Mouse (Mus musculus) kidney, adult 2 months (tissue): ENCODE data around the gene Ly6g6c.

Experiments
- CTCF ChIP-seq: fragments of 200-500 bp; conservative IDR thresholded peaks from 2 replicates; pipeline ENCODE4 v1.5.1; 2011; ENCODE audit warnings: low read depth, mild to moderate bottlenecking, control low read depth, low read length, moderate library complexity, mixed read lengths; ENCODE audit not compliant: insufficient read depth, insufficient read length
- POLR2A ChIP-seq: fragments of 200-500 bp; IDR thresholded peaks from one replicate; pipeline ENCODE4 v1.6.1; 2011; ENCODE audit warnings: low read depth, low read length, control low read depth

- TF ChIP-seq CTCF (no peak), POLR2A (no peak)
Observed at GRCm38 (mm10) chr17:35016376-35016775, 48.8 kb upstream of the Ly6g6c start, which contains the start of gene Vwa7.
